Mouse (Mus musculus) c-Kit-positive CD71-positive TER-119-negative erythroid progenitor cells, embryonic 14.5 days (primary cell): ENCODE measurements around the gene Cir1.

ENCODE experiments used
- DNase-seq: peaks from one replicate; pipeline ENCODE4 v3.0.0-alpha.2; 2013; ENCODE audit warnings: low read depth

The Cir1 gene

GRCm38 (mm10) chr2:73272351-73273248 is 39.9 kb downstream of the Cir1 start:
- no peak for DNase-seq

GRCm38 (mm10) chr2:73271459-73272161 is 40.9 kb downstream of the Cir1 start, which contains the start of gene Sp9:
TSS of gene Sp9 (plus strand) at chr2:73271925.
- DNase-seq: no peak

- DNase-seq: no peak
Measured at GRCm38 (mm10) chr2:73270593-73271458, 41.7 kb downstream of the Cir1 start.

GRCm38 (mm10) chr2:73270071-73270592 is 42.4 kb downstream of the Cir1 start:
- DNase-seq: no peak

- DNase-seq: no peak
Measured at GRCm38 (mm10) chr2:73269666-73270065, 42.8 kb downstream of the Cir1 start.

GRCm38 (mm10) chr2:73268836-73269395 is 43.6 kb downstream of the Cir1 start:
- DNase-seq: no peak

- DNase-seq: no peak
Measured at GRCm38 (mm10) chr2:73268281-73268680, 44.2 kb downstream of the Cir1 start.

- DNase-seq: no peak
Measured at GRCm38 (mm10) chr2:73267818-73268217, 44.7 kb downstream of the Cir1 start.

- DNase-seq: no peak
Measured at GRCm38 (mm10) chr2:73267231-73267630, 45.3 kb downstream of the Cir1 start.

GRCm38 (mm10) chr2:73266623-73267022 is 45.9 kb downstream of the Cir1 start:
- no peak for DNase-seq

GRCm38 (mm10) chr2:73266011-73266410 is 46.5 kb downstream of the Cir1 start:
- no peak for DNase-seq

- no peak for DNase-seq
Measured at GRCm38 (mm10) chr2:73264611-73265195, 47.8 kb downstream of the Cir1 start.

GRCm38 (mm10) chr2:73263794-73264610 is 48.5 kb downstream of the Cir1 start:
- no peak for DNase-seq

GRCm38 (mm10) chr2:73263172-73263765 is 49.2 kb downstream of the Cir1 start:
- DNase-seq: no peak

- no peak for DNase-seq
Measured at GRCm38 (mm10) chr2:73248701-73249100, 63.8 kb downstream of the Cir1 start.

GRCm38 (mm10) chr2:73241299-73241698 is 71.2 kb downstream of the Cir1 start:
- DNase-seq: no peak
